Mouse (Mus musculus) liver, embryonic 15.5 days (tissue): ENCODE results near the gene Ppp2r5d. TPM values are rescaled to one million over a fixed set of nuclear protein-coding genes. Genes with fewer than 3 reads are reported as not detected.

ENCODE experiments used
- ATAC-seq: fragments of 200-750 bp; cut with Nextera tagmentation; 2 replicates; pipeline ENCODE4 v1.8.0; 2017; ENCODE audit warnings: moderate number of reproducible peaks, mild to moderate bottlenecking, moderate library complexity; ENCODE audit not compliant: insufficient read depth
- H3K27ac ChIP-seq: fragments of 300-500 bp; sonication (generic); replicated peaks from 2 replicates; pipeline ENCODE4 v1.5.1; 2015; ENCODE audit warnings: mild to moderate bottlenecking, inconsistent platforms
- H3K27me3 ChIP-seq: fragments of 300-500 bp; sonication (generic); 2 replicates; pipeline ENCODE4 v1.6.1; 2015; ENCODE audit warnings: mild to moderate bottlenecking, inconsistent platforms
- H3K36me3 ChIP-seq: fragments of 300-500 bp; sonication (generic); replicated peaks from 2 replicates; pipeline ENCODE4 v1.6.1; 2015; ENCODE audit warnings: moderate library complexity, mild to moderate bottlenecking, inconsistent platforms
- H3K4me1 ChIP-seq: fragments of 300-500 bp; sonication (generic); replicated peaks from 2 replicates; pipeline ENCODE4 v1.6.1; 2015; ENCODE audit warnings: inconsistent platforms
- H3K4me2 ChIP-seq: fragments of 300-500 bp; sonication (generic); 2 replicates; pipeline ENCODE4 v1.6.1; 2015; ENCODE audit warnings: moderate library complexity, mild to moderate bottlenecking, inconsistent platforms
- H3K4me3 ChIP-seq: fragments of 300-500 bp; sonication (generic); replicated peaks from 2 replicates; pipeline ENCODE4 v1.5.1; 2015; ENCODE audit warnings: mild to moderate bottlenecking, inconsistent platforms
- H3K9ac ChIP-seq: fragments of 300-500 bp; sonication (generic); 2 replicates; pipeline ENCODE4 v1.6.1; 2015; ENCODE audit warnings: moderate library complexity, mild to moderate bottlenecking, inconsistent platforms
- H3K9me3 ChIP-seq: fragments of 300-500 bp; sonication (generic); replicated peaks from 2 replicates; pipeline ENCODE4 v1.6.1; 2016; ENCODE audit warnings: inconsistent platforms
- WGBS: fragments of 180-500 bp; shearing (Covaris S2); methylation state at CpG from one replicate; pipeline ENCODE4 v1.1.7; 2015; ENCODE audit warnings: mixed read lengths; ENCODE audit not compliant: insufficient replicate concordance; 5-methylcytosine and 5-hydroxymethylcytosine counted together
- polyA plus RNA-seq: library from polyadenylated mRNA; unstranded; fragments of >200 nt; fragmentation: Nextera tagmentation; extraction: Ambion mirVana; gene quantifications from 2 replicates; pipeline ENCODE4 v1.2.1, GENCODE M21; 2015

Ppp2r5d gene
- polyA plus RNA-seq, 1 experiment from 2014 or later, result 28.4 TPM

DNA sequence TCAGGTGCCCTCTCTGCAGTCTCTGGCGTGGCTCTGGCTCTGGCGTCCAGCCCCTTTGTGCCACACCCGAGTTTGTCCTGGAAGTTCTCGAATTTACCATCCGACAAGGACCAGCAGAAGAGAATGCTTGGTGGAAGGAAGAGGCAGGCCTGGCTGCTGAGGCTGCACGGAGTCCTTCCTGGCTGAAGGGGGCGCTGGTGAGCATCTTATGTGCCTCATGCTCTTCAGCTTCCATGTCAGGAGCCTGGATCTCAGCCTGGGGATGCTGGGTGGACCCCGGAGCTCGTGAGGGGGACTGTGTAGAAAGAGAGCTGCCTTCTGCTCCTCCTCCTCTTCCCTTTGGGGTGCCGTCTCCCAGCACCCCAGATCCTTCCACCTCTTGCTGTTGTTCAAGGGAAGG, 31.2 kb upstream of the Ppp2r5d start:
- Histone ChIP-seq H3K36me3 (peaks cover 17% of the 10 kb centered on the region; the same call in 1 of the 2 replicates), H3K27ac (peak overlapping the region; percentile 71), H3K9ac (no peak overlapping the region), H3K4me2 (no peak overlapping the region), H3K9me3 (no peaks in the 10 kb centered on the region), H3K4me1 (peaks cover 23% of the 10 kb centered on the region), H3K4me3 (no peak overlapping the region), H3K27me3 (no peaks in the 10 kb centered on the region)
- 47% methylated on average over 10 of the region's 10 CpGs for WGBS
- ATAC-seq, result no peak

- no peak overlapping the region for H3K9ac ChIP-seq
- no peaks in the 10 kb centered on the region for H3K27me3 ChIP-seq
- 64% methylated on average over 7 of the region's 7 CpGs for WGBS
- peaks cover 22% of the 10 kb centered on the region; the same call in 1 of the 2 replicates for H3K4me1 ChIP-seq
- H3K4me2 ChIP-seq, result peak overlapping the region; percentile 2; the same call in 1 of the 2 replicates
- H3K36me3 ChIP-seq, result peaks cover 15% of the 10 kb centered on the region; the same call in 1 of the 2 replicates
- H3K27ac ChIP-seq, result peak overlapping the region; percentile 71
- ATAC-seq, result peak; percentile 78
- H3K9me3 ChIP-seq, result no peaks in the 10 kb centered on the region
- H3K4me3 ChIP-seq, result no peak overlapping the region
Observed at GRCm38 (mm10) chr17:46735287-46735686, 30.4 kb upstream of the Ppp2r5d start.

GRCm38 (mm10) chr17:46734055-46734454, 29.1 kb upstream of the Ppp2r5d start:
- Histone ChIP-seq H3K9ac (no peak overlapping the region), H3K4me1 (peaks cover 24% of the 10 kb centered on the region; the same call in 1 of the 2 replicates), H3K36me3 (peaks cover 15% of the 10 kb centered on the region; the same call in 1 of the 2 replicates), H3K27ac (peak overlapping the region; percentile 71; the same call in 1 of the 2 replicates), H3K27me3 (peaks cover under 1% of the 10 kb centered on the region), H3K4me3 (no peak overlapping the region), H3K4me2 (no peak overlapping the region), H3K9me3 (no peaks in the 10 kb centered on the region)
- no peak for ATAC-seq
- WGBS, result 70% methylated on average over 3 of the region's 3 CpGs

- 30% methylated on average over 24 of the region's 24 CpGs for WGBS
- H3K4me2 ChIP-seq, result peak within 1 kb of the TSS; percentile 44
- peaks cover 20% of the 10 kb centered on the region for H3K36me3 ChIP-seq
- H3K4me1 ChIP-seq, result peaks cover 18% of the 10 kb centered on the region; the same call in 1 of the 2 replicates
- H3K9me3 ChIP-seq, result no peaks in the 10 kb centered on the region
- peak within 1 kb of the TSS; percentile 41; the same call in 1 of the 2 replicates for H3K27ac ChIP-seq
- peak within 1 kb of the TSS; percentile 49 for H3K4me3 ChIP-seq
- H3K9ac ChIP-seq, result peak within 1 kb of the TSS; percentile 30; the same call in 1 of the 2 replicates
- H3K27me3 ChIP-seq, result peaks cover 11% of the 10 kb centered on the region
- peak; percentile 71 for ATAC-seq
Observed at GRCm38 (mm10) chr17:46728904-46729318, 24.0 kb upstream of the Ppp2r5d start, which contains the start of gene Gnmt. Gnmt (minus strand) TSS chr17:46729168.

DNA sequence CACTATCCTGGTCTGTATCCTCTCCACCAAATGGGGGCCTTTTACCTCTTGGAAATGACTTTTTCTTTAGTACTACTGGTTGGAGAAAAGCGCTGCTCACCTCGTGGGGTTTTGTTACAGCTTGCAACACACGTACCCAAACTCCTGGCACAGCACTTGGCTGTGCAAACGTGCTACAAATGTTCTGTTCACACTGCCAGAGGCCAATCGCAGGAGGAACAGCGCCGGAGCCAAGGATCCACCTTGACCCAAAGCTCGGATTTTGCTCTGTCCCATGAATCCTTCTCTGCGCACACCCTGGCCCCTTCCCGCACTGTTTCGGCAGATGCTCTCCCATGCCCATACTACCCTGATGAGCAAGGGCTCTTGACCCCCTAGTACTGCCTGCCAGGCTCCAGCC, 23.6 kb upstream of the Ppp2r5d start:
- H3K9ac ChIP-seq, result peak overlapping the region; percentile 30; the same call in 1 of the 2 replicates
- ATAC-seq, result peak; percentile 26
- peaks cover 16% of the 10 kb centered on the region; the same call in 1 of the 2 replicates for H3K4me1 ChIP-seq
- H3K4me2 ChIP-seq, result peak overlapping the region; percentile 44
- peaks cover 20% of the 10 kb centered on the region for H3K36me3 ChIP-seq
- WGBS, result 52% methylated on average over 11 of the region's 11 CpGs
- peak overlapping the region; percentile 49 for H3K4me3 ChIP-seq
- no peaks in the 10 kb centered on the region for H3K9me3 ChIP-seq
- H3K27me3 ChIP-seq, result peaks cover 11% of the 10 kb centered on the region
- peak overlapping the region; percentile 41; the same call in 1 of the 2 replicates for H3K27ac ChIP-seq

GRCm38 (mm10) chr17:46728021-46728420, 23.1 kb upstream of the Ppp2r5d start:
- Histone ChIP-seq H3K27ac (peak overlapping the region; percentile 41; the same call in 1 of the 2 replicates), H3K27me3 (peaks cover 11% of the 10 kb centered on the region), H3K9ac (no peak overlapping the region), H3K9me3 (no peaks in the 10 kb centered on the region), H3K4me3 (peak overlapping the region; percentile 49), H3K36me3 (peaks cover 20% of the 10 kb centered on the region), H3K4me1 (peaks cover 14% of the 10 kb centered on the region; the same call in 1 of the 2 replicates), H3K4me2 (peak overlapping the region; percentile 44)
- no peak for ATAC-seq
- 34% methylated on average over 6 of the region's 6 CpGs for WGBS

- no peak overlapping the region for H3K4me2 ChIP-seq
- H3K27ac ChIP-seq, result no peak overlapping the region
- ATAC-seq, result no peak
Observed at GRCm38 (mm10) chr17:46727271-46727670, 22.4 kb upstream of the Ppp2r5d start.

DNA sequence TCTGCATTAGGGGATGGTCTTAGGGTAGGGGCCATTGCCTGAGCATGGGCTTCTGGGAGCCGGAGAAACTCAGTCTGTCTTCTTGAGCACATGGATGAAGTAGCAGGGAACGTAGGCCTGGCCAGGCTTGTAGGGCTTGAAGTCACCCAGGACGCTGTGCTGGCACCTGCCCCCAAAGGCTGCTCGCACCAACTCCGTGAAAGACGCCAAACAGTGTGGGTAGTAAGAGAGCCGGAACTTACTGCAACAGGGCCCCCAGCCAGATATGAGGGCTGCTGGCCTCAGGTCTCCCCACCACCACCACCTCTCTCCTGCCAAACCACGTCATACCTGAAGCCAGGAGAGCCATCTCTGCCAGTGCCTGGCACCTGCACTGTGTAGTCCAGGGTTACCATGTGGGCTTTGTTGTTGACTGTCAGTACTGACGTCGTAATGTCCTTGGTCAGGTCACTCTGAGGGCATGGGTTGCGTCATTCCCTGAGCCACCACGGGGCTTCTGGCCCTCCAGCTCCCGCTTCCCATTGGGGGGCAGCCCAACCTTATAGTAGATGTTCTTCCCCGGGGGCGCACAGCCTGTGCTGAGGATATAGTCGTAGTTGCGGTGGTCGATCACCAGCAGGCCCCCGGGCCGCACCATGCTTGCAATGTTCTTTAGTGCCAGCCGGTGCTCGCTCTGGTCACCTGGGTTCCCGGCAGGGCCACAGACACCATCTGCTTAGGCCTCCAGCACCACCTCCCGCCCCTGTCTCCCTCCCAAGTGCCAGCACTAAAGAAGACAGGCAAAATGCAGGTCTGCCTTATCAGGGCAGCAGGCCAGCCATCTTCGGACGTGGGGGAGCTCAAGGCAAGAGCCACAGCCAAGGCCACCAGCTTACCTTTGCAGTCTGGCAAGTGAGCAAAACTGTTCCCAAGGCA, 21.1 kb upstream of the Ppp2r5d start:
- 77% methylated on average over 26 of the region's 26 CpGs for WGBS
- Histone ChIP-seq H3K9me3 (no peaks in the 10 kb centered on the region), H3K9ac (no peak overlapping the region), H3K4me2 (no peak overlapping the region), H3K4me1 (peaks cover 14% of the 10 kb centered on the region; the same call in 1 of the 2 replicates), H3K4me3 (no peak overlapping the region), H3K27ac (no peak overlapping the region), H3K36me3 (peaks cover 29% of the 10 kb centered on the region), H3K27me3 (peaks cover 11% of the 10 kb centered on the region)
- ATAC-seq, result no peak

More at GRCm38 (mm10) chr17:46727271-46727670, 22.4 kb upstream of the Ppp2r5d start:
- Histone ChIP-seq H3K27me3 (peaks cover 11% of the 10 kb centered on the region), H3K36me3 (peaks cover 22% of the 10 kb centered on the region), H3K9ac (no peak overlapping the region), H3K9me3 (no peaks in the 10 kb centered on the region), H3K4me3 (no peak overlapping the region), H3K4me1 (peaks cover 14% of the 10 kb centered on the region; the same call in 1 of the 2 replicates)
- 79% methylated on average over 11 of the region's 11 CpGs for WGBS

DNA sequence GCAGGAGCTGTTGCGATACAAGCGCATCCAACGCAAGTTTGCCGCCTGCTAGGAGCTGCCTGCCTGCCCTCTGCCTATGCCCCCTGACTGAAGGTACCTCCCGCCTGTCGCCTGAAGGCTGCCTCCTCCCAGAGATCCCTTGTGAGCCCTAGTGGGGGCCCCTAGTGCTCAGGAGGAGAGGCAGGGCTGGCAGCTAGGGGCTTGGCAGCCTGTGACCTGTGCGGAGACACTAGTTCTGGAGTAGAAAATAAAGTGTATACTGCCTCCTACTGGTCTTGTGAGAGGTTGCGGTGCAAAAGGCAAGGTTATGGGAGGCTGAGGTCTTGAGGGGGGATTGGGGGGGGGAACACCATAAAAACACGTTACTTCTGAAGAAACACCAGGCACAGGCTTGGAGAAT, 20.4 kb upstream of the Ppp2r5d start:
- no peak for ATAC-seq
- Histone ChIP-seq H3K4me1 (peaks cover 14% of the 10 kb centered on the region; the same call in 1 of the 2 replicates), H3K9ac (no peak overlapping the region), H3K4me2 (no peak overlapping the region), H3K27ac (no peak overlapping the region), H3K36me3 (peaks cover 32% of the 10 kb centered on the region), H3K9me3 (no peaks in the 10 kb centered on the region), H3K27me3 (peaks cover 11% of the 10 kb centered on the region), H3K4me3 (no peak overlapping the region)
- WGBS, result 61% methylated on average over 9 of the region's 9 CpGs

DNA sequence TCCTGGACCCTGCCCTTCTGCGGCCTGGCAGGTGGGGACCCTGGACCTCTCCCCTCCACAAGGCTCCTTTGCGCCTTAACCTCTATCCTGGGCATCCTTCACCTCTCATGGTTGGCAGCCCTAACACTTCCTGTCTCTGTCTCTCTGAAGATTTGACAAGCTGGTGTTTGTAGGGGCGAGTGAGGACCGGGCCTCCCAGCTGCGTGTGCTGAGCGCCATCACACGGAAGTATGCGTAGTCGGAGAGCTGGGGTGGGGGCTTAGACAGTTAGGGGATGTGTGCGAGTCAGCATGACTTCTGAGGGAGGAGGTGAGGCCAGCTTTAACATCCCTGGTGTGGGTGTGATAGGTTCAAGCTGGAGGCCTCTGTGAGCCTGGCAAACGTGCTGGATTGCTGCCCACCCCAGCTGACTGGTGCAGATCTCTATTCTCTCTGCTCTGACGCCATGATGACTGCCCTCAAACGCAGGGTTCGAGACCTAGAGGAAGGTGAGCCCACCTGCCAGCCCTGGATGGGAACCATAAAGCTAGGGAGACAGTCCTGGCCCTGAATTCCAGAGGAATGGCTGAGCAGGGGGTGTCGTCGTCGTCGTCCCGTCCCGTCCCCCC, 19.7 kb upstream of the Ppp2r5d start:
- Histone ChIP-seq H3K36me3 (peaks cover 32% of the 10 kb centered on the region), H3K4me1 (peaks cover 14% of the 10 kb centered on the region; the same call in 1 of the 2 replicates), H3K9ac (no peak overlapping the region), H3K27ac (no peak overlapping the region), H3K4me3 (no peak overlapping the region), H3K9me3 (no peaks in the 10 kb centered on the region), H3K27me3 (peaks cover 11% of the 10 kb centered on the region), H3K4me2 (no peak overlapping the region)
- whole genome bisulfite sequencing, result 78% methylated on average over 20 of the region's 20 CpGs
- ATAC-seq, result no peak
